Mouse (Mus musculus) adrenal gland, postnatal 25 days (tissue): ENCODE results near the gene Lrrc26. TPM values are rescaled to one million over a fixed set of nuclear protein-coding genes. Genes with fewer than 3 reads are reported as not detected.
"Not testable (repeated sequence)": the region's sequence is repeated elsewhere in the genome, so short reads cannot be mapped to it uniquely, and the experiment has no call there.

Source experiments
- DNase-seq: peaks from one replicate; pipeline ENCODE4 v3.0.0; 2021; ENCODE audit warnings: mixed read lengths
- long read RNA-seq: library from polyadenylated mRNA; stranded (forward); transcript quantifications from one replicate; pipeline ENCODE4 v2.0.0, GENCODE M21; 2021
- total RNA-seq: library from RNA; stranded (reverse); gene quantifications from 2 replicates; pipeline ENCODE4 v1.2.3, GENCODE M21; 2021

Lrrc26 gene
- total RNA-seq = not detected in 2 replicates
- long read RNA-seq = 0 reads

DNA sequence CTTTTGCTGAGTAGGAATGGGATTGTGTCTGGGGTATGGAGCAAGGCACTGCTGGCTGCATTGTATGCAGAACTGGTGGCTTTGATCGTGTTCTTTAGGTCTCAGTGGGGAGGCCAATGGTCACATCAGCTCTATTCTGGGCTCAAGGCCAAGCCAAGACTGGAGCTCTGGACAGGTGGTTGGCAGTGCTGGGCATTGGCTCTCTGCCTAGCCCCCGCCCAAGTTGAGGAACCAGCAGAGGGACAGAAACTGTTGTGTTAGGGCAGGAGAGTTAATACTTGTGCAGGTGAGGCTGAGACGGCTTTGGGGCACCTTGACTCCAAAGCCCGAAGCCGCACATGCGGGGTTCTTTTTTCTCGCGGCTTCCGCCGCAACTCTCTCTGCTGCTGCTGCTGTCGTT, at the start of gene Lrrc26:
Lrrc26 (plus strand) TSS at position 265 of the 400 bp plus-strand sequence.
- no peak for DNase-seq

DNA sequence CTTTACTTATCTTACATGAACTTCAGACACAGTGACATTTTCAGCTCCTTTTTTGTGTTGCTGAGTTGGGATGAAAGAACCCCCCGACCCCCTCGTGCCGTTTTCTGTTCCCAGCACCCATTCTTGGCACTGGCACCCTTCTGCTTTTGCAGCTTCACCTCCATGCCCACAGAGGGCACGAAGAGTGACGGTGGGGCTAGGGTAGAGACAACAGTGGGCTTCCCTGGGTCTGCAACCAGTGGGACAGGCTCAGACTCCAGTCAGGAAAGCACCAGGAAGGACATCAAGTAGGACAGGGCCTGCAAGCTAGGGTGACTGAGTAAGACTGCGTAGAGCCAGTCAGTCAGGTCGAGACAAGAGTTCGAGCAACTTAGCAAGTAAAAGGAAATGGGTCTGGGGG, 49.4 kb upstream of the Lrrc26 start:
- DNase-seq = no peak

DNA sequence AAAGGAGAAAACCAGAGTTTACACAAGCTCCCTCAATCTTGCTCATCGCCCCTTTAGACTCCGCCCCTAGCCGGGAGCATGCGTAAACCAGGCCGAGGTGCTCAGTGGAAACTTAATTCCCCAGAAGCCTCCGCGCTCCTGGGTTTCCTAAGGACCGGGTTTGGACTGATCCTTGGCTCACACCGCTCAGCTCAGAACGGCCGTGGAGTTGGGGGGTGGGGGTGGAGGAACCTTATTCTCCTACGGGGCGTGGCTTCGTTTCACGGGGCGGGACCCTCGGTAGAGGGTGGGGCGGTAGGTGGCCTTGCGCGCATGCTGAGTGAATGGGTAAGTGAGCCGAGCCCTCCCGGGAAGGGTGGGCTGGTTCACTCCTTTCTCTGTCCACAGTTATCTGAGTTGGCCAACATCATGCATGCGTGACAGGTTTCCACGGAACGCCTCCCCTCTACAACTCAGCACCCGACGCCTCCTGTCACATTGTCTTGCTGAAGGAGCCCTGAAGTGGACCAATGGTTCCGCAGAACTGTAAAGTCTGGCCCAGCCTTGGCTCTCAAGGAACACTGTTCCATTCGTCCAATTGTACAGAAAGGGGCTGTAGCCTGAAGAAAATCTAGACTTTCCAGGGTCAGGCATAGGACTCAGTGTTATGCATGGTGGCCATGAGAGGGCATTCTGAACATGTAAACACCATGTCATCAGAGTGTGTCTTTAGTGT, 48.8 kb upstream of the Lrrc26 start:
- DNase-seq = peak; percentile 79

DNA sequence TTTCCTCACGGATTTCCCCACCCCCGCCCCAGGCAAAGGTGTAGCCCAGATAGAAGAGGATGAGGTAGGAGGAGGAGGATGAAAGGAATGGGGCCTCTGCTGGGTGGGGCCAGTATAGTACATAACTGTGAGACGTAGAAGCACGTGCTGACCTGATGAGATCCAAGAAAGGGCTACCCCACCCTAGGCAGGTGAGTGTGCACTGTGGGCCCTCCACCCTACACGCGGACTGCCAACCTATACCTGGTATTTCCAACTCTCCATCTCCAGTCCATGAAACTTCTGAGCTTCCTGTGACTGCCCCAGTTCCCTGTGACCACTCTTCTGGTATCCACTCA, 48.3 kb upstream of the Lrrc26 start:
- DNase-seq = no peak

DNA sequence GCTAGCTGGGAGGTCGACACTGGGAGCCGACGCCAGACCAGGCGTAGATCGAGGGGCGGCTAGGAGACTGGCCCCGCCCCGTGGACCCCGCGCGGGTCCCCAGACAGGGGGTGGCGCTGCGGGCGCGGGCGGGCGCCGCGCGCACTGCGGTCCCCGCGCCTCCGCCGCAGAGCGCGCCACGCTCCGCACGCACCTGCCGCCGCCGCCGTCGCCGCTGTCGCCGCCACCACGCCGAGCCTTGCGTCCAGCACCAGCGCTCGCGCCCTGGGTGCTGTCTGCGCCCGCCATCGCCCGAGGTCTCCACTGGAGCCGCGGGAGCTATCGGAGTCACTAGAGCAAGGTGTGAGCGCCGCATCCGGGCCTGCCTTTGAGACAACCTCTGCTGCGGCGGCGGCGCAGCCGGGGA, 47.6 kb upstream of the Lrrc26 start, which contains the start of the genes Rnf208 and Cysrt1:
Rnf208 (plus strand) TSS at position 155 of the 406 bp plus-strand sequence.
Cysrt1 (minus strand) TSS at position 352 of the 406 bp plus-strand sequence.
- DNase-seq = no peak

DNA sequence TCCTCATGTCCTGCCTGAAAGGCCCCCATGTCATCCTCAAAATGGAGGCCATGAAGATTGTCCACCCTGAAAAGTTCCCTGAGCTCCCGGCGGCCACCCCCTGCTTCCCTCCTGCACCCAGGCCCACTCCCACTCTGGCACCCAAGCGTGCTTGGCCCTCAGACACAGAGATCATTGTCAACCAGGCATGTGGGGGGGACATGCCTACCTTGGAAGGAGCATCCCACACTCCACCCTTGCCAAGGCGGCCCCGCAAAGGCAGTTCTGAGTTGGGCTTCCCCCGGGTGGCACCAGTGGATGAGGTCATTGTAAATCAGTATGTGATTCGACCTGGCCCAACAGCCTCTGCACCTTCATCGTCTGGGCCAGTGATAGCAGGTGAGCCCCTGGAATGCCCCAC, 46.4 kb upstream of the Lrrc26 start:
- no peak for DNase-seq

DNA sequence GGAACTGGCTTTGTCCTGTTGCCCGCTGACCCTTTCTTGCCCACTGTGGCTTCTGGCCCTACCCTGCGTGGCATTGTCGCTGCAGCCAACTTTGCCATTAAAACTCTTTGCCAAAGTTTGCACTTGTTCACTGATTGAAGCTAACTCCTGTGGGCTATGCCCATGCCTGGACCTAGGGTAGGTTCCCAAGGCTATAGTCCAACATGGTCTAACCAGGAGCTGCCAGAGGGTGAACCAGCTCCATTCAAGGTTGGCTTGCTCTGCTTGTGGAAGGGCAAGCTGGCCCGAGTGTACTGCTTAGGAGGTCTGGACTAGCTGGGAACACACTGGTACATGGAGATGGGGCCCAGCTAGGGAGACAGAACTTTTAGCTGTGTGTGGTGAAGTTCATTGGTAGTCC, 45.6 kb upstream of the Lrrc26 start:
- DNase-seq = no peak

DNA sequence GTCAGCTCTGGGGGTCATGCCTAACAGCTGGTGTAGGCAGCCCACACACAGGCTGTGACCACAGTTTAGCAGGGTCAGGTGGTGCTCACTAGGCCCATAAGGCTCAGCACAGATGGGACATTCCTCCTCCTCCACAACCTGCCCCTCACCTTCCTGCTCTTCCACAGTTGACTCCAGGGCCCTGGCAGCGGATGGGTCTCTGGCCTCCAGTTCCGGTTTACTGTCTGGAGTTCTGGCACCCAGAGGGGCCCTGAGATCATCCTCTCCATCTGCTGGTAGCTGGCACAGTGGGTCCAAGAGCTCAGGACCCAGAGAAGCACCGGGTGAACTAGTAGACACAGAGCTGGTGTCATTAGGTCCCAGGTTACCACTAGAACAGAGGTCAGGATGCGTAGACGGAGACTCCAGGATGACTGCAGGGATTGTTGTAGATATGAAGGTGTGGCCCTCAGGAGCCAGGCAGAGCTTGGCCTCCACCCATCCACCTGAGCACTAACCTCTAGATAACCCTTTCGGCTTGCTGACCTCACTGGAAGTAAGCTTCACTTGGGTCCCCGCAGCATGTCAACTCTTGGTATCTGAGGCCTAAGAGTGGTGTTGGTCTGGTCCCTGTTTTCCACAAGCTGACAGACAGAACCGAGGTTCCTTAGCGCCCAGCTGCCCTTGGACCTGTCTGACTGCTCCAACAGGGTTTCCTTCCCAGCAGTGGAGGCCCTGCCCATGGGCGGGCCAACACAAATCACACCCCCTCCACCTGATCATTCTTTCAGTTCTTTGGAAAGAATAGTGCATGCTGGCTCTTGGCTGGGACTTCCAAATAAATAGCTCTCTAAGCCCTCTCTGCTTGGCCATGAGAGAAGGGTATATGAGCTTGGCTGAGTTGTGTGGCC, 43.3 kb upstream of the Lrrc26 start, which contains the start of gene AL732309.1:
AL732309.1 (minus strand) TSS at position 681 of the 890 bp plus-strand sequence.
- no peak for DNase-seq

DNA sequence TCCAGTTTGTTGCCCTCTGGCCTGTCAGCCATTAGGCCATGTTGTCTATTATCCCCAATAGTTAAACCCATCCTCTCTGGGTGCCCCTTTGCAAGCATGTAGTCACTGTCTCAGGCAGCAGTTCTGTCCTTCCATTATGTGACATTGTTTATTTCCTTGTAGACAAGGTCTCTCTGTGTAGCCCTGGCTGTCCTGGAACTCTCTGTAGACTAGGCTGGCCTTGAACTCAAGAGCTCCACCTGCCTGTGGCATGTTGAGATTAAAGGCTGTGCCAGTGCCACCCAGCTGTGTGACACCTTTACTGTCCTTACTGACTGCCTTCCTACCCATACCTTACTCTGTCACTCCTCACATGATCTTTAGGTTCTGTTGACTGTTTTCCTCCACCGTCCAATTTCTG, 37.4 kb upstream of the Lrrc26 start:
- no peak for DNase-seq

DNA sequence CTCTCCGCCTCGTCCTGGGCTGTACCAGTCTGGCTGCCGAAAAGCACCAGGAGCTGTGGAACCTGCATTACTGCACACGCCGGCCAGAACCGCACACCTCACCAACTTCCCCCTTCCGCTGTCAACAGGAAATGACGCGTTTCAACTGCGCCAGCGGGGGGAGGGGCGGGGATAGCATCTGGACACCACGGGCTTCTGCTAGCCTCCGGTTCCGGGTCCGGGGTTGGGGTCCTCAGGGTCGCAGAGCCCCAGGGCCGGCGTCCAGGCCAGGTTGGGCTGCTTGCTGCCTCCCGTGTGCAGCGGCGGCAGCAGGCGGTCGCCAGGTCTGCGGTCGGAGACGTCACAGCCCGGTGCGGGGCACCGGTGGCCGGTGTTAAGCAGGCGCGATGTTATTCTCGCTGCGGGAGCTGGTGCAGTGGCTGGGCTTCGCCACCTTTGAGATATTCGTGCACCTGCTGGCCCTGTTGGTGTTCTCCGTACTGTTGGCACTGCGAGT, 34.4 kb upstream of the Lrrc26 start, which contains the start of gene Tmem203:
Tmem203 (plus strand) TSS at position 156 of the 496 bp plus-strand sequence.
- peak; percentile 89 for DNase-seq

DNA sequence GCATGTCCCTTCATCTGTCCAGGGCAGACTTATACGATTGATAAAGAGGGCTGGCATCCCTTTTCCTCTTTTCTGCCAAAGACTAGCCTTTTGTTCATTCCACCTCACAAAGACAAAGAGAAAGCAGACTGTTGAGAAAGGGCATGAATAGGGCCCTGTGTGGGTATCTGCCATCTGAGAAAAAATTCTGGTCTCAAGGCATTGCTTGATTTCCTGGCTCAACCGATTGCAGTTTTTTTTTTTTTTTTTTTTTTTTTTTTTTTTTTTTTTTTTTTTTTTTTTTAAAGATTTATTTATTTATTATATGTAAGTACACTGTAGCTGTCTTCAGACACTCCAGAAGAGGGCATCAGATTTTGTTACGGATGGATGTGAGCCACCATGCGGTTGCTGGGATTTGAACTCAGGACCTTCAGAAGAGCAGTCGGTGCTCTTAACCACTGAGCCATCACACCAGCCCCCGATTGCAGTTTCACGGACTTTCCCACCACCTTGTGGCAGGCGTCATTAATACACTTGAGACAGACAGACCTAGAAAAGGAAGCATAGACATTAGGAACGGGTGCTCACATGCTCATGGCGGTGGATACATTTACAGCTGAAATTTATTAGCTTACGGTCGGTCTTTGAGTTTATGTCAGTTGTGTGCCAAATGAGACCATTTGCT, 33.1 kb upstream of the Lrrc26 start:
- DNase-seq = not testable (repeated sequence)

DNA sequence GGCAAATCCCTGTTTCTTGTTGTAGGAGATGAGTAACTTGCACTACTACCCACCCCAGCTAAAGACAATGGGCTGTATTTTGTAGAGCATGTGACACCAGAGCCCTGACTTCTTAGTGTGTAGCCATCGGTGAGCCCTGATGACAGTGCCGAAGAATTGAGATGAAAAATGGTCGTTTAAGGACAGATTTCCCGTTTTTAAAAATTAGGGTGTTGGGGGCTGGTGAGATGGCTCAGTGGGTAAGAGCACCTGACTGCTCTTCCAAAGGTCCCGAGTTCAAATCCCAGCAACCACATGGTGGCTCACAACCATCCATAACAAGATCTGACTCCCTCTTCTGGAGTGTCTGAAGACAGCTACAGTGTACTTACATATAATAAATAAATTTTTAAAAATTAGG, 32.5 kb upstream of the Lrrc26 start:
- not testable (repeated sequence) for DNase-seq

DNA sequence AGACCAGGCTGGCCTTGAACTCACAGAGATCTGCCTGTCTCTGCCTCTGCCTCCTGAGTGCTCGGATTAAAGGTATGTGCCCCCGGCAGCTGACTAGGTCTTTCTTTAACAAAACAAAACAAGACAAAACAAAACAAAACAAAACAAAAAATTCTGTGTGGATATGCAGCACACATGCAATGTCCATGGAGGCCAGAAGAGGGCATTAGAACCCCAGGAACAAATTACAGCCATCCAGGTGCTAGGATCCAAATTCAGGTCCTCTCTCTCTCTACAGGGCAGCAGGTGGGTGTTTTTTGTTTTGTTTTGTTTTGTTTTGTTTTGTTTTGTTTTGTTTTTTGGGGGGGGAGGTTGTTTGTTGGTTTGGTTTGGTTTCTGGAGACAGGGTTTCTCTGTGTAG, 30.8 kb upstream of the Lrrc26 start:
- DNase-seq = no peak

DNA sequence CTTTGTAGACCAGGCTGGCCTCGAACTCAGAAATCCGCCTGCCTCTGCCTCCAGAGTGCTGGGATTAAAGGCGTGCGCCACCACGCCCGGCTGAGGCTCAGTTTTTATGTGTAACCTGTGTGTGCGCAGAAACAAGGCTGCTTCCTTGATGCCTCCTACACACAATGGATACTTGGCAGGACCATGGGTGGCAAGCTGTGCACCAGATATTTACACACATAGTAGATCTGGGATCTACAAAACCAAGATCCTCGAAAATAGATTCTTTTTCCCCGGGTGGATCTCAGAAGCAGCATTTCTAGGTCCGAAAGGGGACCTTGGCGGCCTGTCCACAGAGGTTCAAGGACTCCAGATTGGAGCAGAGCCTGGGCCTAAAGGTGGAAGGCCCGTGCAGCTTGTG, 27.8 kb upstream of the Lrrc26 start:
- no peak for DNase-seq

DNA sequence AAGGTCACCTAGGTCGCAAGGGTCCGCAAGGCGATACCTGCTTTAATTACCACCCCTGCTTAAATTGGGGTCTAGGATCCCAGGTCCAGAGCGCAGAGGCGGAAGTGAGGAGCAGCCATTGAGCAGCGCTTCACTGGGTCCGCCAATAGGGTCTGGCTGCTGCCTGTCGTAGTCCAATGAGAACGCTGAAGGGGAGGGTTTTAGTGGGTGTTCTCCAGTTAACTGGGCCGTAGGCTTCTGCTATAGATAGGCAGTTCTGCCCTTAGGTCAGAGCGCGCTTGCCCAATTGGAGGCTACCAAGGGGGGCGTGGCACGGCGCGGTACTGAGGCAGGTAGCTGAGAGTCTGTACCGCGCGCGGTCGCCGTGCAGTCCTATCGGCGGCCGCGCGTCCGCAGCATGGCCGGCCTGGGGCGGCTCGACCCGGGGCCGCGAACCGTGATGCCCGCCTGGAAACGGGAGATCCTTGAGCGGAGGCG, 27.4 kb upstream of the Lrrc26 start, which contains the start of gene Tprn:
Tprn (plus strand) TSS at position 328 of the 477 bp plus-strand sequence.
- DNase-seq = peak; percentile 95

DNA sequence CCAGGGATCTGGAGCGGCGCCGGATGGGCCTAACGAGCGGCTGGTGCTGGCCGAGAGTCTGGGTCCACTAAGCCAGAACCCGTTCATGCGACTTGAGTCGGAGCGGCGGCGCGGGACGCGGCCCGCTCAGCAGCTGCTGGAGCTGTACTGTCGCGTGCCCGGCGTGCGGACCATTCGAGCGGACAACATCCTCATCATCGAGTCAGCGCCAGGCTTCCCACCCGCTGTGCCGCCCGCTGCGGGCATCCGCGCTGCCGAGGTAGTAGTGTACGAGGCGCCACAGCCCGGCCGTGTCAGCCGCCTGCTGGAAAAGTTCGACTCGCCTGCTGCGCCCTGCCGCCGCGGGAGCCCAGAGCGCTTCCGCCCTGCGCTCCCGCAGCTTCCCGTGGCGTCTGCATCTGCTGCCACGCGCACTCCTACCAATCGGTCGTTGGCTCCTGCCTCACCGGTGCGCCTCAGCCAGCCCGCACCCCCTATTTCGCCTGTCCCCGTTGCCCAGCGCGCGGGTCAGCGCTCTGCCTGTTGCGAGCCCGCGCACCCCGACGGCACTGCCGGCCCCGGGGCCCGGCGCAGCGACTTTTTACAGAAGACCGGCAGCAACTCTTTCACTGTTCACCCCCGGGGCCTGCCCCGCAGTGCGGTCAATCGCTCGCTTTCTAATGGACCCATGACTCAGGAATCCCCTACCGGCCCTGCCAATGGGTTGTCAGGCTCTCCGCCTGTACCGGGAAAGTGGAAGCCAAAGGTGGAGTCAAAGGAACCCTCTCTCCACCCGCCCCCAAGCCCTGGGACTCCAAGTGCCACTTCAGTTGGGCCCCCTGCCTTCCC, 26.7 kb upstream of the Lrrc26 start:
- peak; percentile 50 for DNase-seq

DNA sequence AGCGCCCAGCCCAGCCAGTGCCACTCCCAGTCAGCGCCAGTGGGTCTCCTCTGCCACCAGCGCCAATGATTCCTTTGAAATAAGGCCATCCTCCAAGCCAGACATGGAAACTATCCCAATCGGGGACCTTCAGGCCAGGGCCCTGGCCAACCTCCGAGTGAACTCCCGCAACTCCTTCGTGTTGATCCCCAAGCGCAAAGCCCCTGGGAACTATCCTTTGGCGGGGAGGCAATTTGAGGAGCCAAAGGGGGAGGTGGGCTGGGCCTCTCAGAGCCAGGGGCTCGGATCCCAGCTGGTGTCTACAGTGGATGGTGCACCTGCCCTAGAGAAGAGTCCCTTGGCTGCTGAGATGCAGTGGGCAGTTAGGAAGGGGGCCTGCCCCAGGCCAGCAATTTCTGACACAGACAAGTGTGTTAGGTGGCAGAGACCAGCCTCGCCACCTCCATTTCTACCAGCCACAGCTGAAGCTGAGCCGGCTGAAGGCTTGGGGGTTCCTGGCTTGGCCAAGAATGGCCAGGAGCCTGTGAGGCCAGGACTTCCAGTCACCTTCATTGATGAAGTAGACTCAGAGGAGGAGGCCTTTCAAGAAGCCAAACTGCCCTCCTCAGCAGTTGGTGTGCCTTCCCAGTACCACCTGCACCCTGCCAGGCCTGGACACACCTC, 26.0 kb upstream of the Lrrc26 start:
- no peak for DNase-seq

DNA sequence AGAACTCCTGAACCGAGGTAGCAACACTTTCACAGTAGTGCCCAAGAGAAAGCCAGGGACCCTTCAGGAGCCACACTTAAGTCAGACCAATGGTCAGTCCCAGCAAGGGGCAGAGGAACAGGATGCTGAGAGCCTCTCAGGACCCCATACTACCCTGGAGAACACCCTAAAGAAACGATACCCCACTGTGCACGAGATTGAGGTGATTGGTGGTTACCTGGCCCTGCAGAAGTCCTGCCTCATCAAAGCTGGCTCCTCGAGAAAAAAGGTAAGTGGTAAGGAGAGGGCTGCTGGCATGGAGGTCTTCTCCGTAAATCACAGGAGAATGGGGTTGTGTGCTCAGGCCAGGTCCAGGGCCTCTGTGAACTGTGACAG, 25.4 kb upstream of the Lrrc26 start:
- DNase-seq = no peak

DNA sequence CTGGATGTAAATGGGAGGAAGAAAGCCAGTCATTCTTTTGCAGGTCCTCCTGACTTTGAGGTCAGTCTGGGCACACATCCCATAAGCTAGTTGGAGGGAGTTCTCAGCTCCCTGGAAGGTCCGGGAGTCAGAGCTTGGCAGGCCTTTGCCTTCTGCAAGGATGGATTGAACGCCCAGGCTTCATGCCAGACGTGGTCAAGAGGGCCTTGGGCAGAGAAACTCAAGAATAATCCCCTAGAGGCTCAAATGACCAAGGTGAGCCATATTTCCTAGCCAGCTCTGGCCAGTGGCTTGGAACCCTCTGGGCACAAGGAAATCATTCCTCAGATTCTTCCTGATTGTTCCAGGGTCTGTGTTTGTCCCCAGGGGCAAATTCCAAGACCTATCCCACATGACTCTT, 24.9 kb upstream of the Lrrc26 start:
- DNase-seq = no peak

DNA sequence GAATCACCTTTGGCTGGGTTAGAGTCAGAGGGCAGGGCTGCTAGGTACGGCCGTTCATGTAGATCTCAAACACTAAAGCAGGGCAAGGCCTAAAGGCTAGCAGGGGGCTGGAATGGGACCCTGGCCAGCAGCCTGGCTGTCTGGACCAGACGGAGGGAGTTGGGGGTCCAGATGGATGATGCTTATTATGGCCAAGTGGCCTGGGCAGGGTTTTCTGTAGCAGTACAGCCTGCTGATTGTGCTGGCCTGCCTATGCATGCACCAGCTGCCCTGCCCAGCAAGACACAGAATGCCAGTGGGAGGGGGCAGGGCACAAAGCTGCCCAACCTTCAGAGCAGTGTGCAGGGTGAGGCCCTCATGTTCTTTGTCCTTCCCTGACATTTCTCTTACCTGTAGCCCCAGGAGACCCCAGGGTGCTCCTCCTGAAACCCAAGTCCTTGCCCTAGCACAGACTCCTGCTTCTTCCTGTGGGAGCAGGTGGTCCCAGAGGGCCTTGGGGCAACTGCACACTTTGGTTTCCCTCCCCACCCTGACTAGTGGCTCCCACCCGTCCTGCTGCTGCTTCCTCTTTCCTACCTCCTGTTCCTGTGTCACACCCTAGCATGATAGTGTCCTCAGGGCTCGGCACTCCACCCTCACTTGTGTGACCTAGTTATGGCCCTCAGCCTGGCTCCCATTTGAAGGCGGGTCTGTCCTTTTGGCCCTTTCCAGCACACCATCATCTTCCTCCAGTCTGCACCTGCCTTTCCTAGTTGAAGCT, 23.6 kb upstream of the Lrrc26 start:
- DNase-seq = no peak
